Mouse (Mus musculus) heart, adult 18-20 months (tissue): ENCODE measurements around the gene Fam110a. TPM values are rescaled to one million over a fixed set of nuclear protein-coding genes. Genes with fewer than 3 reads are reported as not detected.
"Not testable (repeated sequence)": the region's sequence is repeated elsewhere in the genome, so short reads cannot be mapped to it uniquely, and the experiment has no call there.

Experiments
- DNase-seq, 2 experiments: peaks; one replicate each; pipeline ENCODE4 v3.0.0; 2021 to 2022; ENCODE audit warnings: mixed read lengths in 1 of 2
- total RNA-seq, 2 experiments: library from RNA; stranded (reverse); gene quantifications; 2 replicates each; pipeline ENCODE4 v1.2.3; 2021

The Fam110a gene
- total RNA-seq, 2 experiments from 2014 or later, result 3.4 to 3.7 TPM

DNA sequence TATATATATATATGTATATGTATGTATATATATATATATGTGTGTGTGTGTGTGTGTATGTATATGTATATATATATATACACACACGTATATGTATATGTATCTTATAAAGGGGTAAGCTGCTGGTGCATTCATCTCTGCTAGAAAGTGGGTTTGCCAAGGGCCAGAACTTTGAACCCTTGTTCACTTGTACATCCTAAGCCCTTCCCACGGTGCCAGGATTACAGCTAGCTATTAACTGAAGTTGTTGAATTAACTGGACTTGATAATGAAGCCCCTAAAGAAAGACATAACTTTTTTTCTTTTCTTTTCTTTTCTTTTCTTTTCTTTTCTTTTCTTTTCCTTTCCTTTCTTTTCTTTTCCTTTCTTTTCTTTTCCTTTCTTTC, 17.2 kb upstream of the Fam110a start:
- not testable (repeated sequence) for DNase-seq

DNA sequence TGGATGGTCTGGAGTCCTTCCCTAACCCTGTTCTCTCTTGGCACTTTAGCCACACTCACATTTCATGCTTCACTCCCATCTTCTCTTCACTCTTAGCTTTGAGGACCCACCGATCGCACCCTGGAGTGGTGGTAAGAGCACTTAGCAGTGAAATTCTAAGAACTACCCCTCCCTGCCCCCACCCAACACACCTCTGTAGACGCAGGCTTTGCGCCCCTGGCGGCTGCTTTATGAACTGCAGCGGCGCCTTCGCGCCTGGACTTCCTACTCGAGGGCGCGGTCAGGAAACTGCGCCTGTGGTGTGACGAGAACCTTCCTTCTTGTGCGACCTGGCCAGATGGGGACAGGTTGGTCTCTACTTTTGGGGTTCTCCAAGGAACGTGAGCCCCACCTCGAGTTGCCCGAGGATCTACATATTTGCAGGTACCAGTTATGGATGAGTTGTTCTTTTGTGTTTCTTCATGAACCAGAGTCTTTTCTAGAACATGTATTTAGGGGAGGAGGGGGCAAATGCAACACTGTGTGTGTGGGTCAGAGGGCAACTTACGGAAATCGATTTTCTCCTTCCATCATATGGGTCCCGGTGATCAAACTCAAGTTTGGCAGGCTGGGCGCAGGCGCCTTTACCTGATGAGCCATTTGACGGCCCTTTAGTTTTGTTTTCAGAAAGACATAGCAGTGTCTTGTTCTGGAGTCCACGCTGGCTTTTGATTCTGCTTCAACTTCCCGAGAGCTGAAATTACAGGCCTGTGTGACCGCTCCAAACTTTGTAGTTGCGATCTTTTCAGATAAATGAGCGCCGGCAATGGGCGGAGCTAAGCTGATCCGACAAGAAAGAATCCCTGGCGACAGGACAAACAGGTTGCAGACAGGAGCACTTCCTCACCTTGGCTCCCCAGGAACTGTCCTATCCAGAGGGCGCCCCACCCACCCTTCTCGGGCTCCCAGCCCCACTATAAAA, 16.5 kb upstream of the Fam110a start, which contains the start of gene Slc52a3:
TSS of gene Slc52a3 (plus strand) at position 283 of the 961 bp plus-strand sequence.
- peak; percentile 88 to 95 for DNase-seq

DNA sequence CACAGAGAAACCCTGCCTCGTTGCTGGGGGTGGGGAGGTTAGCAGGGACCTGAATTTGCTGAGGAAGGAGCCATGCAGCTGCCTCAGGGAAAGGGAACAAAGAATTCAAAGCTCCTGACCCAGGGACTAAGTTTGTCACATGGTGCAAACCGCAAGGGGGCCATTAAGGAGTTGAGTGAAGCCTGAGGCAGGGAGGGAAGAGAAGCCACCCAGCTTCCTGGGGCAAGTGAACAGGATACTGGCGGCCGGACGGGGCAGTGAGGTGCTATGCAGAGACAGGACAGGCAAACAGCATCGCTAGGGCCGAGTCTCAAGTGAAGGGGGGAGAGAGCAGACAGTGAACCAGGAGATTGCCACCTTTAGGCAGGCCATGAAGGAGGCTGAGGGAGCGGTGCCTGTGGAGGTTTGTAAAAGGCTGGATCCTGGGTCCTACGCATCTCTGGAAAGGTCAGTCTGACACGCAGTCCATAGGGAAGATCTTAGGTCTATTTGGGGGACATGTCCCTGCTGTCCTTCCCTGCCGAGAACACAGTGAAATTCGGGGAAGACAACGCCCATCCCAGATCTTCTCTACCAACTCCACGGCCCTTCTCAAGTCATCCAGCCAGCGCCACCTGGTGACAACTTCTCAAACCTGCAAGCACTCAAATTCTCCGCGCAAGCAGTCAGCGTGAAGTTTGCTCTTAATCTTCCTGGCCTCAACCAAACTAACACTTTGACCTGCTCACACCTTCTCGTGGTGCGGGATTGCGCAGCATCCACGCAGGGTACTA, 14.5 kb upstream of the Fam110a start:
- peak; percentile 80 to 92 for DNase-seq

DNA sequence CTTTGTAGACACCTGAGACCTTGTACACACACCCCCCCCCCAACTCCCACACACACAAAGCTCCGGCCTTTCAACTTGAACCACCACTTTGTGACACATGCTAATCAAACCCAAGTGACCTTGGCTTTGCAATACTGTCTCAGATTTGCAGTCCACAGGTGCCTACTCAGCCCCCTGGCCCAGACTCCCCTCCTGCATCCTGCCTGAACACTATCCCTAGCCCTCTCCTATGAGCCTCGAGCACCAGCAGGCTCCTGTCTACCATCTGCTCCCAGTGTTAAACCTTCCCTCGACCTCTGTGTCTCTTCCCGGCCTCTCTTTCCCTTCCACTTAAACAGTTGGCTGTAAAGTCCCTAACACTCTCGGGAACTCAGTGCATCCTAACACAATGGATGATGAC, 11.4 kb upstream of the Fam110a start:
- DNase-seq, result no peak

DNA sequence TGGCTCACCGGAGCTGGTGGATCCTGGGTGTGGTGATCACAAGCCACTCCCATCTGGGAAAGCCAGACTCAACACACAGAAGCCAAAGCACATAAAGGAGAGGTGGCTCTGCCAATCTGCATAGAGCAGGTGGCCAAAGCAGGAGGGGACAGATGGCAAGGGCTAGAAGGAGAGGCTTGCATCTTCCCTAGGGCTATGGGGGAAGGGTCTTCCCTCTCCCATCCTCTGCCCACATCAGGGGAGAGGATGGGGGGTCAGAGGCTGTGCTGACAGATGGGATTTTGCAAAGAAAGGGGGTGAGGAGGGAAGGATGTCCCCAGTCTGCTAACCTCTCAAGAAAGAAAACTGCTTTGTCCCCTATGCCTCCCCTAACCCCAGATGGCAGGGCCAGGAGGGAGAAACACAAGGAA, 11.0 kb upstream of the Fam110a start:
- DNase-seq, result no peak

DNA sequence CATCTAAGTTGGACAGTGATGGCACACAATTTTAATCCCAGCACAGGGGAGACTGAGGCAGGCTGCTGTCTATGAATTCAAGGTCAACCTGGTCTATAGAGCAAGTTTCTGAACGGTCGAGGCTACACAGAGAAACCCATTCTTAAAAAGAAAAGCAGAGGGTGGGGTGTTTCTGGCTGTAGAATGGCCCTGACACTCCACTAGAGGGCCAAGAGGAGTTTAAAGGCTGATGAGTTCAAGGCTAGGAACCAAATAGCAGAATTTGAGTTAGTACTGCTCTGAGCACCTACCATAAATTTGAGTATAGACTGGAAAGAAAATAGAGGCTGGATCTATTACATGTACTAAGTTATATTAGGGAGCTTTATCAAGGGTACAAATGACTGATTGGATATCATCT, 9.0 kb upstream of the Fam110a start:
- no peak for DNase-seq

DNA sequence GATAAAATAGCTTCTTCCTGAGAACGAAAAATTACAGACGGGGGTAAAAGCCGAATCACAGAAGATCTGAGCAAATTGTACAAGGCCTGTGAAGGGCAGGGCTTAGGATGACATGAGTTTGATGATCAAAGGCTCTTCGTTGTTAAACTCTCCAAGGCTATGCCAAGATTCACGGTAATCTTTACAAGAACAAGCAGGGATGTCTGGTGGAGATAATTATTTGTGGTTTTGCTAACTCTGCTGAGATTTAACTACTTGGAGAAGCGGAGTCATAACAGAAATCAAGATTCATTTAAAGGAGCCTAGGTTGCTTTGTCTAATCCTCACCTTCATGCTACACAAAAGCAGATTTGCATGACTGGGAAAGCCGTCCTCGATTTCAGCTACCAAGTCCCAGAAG, 6.9 kb upstream of the Fam110a start:
- DNase-seq, result no peak

DNA sequence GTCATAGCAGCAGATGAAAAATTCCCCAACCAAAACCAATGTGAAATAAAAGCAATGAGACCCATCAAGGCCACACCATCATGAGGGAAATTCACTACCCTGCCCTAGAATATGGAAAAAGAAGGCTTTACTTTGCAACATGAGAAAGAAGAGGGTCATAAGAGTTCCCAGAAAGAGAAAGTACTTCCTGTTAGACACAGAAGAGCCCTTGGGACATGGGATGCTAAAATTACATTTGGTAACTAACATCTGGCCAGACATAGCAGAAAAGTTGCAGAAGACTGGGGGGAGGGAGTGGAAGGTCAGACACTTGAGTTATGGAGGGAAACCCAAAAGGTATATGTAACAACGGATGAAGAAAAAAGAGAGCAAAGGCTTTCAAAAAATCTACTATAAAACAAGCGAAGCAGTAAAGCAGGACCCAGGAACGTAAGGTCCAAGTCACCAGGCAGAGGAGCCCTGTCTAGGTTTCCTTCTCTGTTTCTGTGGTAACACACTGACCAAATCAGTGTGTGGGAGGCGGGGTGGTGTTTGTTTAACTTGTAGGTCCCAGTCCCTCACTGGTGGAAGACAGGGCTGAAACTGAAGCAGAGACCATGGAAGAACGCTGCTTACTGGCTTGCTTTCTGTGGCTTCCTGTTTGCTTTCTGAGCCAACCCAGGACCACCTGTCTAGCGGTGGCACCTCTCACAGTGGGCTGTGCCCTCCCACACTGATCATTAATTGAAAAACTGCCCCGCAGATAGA, 5.6 kb upstream of the Fam110a start:
- no peak for DNase-seq

DNA sequence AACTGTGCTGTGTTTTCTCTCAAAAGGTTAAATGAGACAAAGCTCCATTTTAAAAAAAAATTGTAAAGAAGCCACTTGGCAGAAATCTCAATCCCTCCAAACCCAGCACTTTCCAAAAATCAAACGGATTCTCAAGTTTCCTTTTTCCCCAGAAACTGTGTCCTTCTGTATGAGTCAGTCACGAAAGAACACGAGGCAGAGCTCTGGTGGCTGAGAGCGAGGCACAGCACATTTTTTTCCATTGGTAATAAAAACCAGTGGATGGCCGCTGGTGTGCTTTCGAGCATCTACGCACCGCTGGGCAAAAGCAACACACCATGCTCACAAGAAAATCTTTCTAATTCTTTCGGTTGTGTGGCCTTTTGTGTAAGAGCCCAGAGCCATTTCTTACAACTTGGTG, 4.0 kb upstream of the Fam110a start:
- DNase-seq, result no peak

DNA sequence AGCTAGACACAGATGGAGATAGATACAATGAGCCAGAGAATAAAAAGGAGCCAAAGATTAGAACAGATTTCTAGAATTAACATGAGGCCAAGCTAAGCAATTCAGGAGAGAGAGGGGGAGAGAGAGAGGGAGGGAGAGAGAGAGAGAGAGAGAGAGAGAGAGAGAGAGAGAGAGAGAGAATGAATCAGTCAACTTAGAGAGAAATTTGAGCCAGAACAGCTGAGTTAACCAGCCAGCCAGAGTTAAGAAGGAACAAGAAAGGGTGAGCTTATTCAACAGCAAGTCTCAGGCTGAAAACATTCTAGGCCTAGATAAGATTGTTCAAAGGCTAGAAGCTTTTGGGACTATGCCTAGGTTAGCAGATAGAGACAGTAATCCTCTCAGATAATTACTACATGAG, 2.5 kb upstream of the Fam110a start:
- no peak for DNase-seq

DNA sequence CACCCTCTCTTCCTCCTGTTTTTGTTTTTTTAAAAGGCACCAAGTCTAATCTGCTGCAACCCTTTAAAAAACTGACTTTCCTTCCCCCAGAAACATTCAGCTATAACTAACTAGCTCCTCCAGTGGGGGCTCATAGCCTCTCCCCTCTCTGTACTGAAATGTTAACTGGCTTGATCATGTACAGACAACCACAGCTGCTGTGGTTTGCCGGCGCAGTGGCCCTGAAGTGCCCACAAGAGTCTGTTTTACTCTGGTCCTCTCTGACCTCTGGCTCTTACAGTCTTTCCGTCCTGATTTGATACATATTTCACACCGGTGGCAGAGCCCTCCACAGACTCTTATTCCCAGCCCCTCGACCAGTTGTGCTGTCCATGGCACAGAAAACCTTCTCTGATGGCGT, 1.2 kb upstream of the Fam110a start:
- DNase-seq, result no peak

DNA sequence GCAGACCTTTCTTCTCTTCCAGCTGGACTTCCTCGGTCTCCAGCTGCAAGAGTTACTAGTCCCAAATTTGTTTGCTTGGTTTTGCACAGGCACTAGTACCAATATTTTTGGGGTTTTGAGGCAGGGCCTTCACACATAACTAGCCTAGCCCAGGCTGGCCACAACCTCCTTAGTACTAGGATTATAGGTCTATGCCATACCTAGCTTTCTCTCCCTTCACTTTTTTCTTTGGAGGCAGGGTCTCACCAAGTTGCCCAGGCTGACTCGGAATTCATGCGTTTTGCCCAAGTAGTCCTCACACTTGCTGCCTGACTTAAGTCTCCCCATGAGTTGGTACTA, 305 bp upstream of the Fam110a start:
- DNase-seq, result no peak

DNA sequence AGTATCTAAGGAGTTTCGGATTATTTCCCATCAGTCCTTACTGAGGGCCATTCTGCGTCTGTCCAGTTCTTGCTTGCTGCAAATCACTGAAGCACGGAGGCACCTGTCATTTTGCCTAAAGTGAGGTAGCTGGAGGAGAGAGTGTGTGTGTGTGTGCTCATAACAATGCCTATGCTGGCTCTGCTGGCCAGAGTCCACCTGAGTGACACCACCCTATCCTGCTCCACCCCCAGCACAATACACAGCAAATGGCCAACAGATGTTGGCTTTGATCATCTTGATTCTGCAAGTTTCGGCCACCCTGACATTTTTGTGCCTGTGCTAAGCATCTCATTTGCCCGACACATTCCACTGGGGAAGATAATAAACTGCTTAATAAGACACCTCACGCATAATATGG, 1.5 kb downstream of the Fam110a start:
- DNase-seq, result peak; percentile 54 to 71

DNA sequence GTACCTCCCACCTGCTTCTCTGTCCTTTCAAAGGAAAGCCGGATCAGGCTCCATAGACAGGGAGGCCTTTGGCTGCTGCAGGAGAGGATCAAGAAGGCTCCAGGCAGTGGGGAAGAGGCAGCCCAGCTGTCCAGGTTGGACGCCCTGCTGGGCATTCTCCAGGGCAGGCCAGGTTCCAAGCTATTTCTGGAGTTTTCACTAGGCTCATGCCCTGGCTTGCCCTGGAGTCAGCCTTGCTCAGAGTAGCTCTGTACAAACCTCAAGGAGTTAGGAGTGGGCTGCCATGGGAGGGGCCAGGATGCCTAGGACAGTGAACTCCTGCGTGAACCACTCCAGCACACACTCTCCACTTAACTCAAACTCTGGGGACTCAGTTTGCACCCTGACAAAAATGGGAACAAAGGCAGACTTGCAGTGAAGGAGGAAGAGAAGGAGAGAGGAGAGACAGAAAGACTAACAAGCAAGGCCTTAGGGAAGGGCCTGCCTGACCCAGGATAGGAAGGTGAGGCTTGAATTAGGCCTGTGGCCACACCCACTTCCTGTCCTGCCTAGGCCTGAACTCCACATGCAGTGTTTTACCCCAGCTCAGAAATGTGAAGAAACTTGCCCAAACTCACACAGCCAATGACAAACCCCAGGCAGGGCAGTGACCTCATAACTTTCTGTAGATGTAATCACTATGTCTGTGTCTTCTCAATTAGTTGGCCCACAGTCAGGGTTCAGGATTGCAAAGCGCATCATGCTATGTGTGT, 2.2 kb downstream of the Fam110a start:
- peak; percentile 73 for DNase-seq

DNA sequence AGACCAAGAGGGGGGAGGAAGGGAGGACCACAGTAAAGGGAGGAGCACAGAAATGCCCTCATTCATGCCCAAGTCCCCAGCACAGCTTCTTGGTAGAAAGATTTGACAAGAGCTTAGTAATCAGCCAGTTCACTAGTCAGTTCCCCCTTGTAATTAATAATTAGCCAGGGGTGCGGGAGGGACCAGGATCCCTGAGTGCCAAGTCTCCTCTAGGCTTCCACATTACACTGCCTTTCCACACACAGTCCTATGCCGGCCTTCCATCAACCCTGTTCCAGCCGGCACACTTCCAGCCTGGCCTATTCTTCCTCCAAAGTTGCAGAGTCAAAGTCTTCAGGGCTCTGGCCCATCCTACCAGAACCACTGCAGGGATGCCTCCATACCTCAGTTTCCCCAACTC, 4.0 kb downstream of the Fam110a start:
- no peak for DNase-seq

DNA sequence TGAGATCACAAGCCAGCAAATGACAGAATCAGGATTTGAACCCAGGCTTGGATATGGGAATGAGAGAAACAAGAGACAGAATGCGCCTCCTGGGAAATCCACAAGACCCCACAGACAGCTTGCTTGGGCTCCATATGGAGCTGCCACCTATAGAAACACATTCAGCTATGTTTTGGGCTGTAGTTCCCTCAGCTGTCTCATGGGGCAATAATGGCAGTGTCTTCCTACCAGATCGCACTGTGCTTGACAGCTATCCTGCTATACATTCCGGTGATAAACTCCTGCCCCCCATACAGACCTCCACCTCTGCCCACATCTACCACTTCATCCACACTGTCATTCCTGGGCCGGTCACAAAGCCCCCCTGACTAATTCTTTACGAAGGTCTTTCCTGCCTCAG, 4.7 kb downstream of the Fam110a start:
- no peak for DNase-seq

DNA sequence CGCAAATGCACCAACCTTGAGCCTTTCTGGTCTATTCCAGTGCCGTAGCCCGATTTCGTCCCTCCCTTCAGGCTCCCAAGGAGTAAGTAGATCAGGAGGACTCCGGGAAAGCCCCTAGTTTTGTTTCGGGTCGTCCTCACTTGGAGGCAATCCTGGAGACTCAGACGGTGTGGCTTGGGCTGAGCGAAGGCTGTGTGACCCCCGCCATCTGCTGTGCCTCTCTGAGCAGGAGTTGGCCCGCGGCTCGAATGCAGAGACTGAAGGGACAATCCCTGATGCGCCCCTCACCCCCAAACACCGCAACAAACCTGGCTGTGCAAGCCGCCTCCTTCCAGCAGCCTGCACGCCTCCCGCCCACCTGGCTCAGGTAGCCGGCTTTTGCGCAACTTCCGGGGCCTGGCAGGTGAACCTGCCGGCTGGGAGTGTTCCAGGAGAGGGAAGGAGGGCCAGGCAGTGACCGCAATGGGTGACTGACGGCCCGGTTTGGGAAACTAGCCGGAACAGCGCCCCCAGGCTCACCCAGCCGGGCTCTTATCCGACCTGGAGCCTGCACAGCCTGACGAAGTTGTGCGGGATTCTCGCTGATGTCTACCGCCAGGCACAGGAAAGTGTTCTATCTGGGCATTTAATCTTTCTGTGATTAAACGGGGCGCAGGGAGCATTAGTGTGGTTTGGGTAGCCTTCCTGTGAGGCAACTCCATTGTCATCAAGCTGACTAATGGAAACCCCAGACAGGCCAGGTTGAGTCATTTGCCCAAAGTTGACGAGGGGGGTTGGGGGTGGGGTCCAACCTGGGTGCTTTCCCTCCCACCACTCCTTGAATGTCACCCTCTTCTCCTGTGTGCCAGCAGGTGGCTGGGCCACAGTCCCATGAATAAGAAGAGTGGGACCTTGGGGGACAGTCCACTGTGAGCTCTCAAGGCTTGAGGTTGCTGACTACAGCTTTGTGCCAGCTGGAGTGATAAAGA, 6.1 kb downstream of the Fam110a start:
- no peak for DNase-seq

DNA sequence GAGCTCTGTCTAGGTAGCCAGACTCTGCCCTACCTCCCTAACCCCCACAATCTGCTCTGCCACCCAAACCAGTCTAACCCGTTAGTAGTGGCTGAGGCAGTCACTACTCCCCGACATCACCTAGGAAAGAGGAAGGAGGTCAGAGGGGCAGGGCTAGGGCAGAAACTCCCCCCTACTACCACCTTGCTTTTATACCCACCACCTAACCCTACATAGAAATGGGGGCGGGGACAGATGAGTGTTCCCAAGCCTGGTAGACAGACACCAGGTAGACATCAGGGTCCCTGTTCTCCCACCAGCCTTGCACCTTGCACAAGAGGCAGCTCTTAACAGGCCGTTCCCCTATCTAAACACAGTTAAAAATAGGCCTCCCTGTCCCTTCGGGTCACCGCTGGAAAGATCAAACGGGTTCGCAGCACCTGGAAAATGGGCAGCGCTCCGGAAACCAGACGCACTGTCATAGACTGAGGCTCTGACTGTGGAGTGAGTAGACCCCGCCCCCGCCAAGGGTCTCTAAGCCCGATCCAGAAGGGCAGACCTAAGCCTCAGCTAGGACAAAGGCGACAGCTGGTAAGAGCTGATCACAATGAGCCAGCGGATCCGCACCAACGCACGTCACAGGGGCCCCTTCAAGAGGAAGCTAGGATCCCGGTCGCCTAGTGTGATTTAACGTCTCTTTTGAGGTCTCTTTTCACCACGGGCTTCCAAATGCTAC, 7.0 kb downstream of the Fam110a start:
- peak in 1 of 2 experiments; percentile 57 for DNase-seq

DNA sequence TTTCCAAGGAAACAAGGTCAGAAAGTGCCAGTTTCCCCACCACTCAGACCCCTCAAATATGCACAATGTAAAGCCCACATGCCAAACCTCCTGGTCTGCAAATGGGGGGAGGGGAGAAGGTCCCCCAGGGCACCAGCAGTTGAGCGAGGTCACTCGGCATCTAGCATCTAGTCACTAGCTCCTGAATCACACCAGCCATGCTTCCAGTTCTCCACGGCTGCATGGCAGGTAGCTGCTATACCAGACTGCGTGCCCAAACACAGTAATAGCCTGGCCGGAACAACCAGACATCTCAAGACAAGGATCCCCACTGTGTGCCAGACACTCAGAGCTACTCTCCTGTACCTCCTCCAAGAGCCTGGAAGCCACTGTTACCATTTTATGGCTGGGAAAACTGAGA, 8.3 kb downstream of the Fam110a start:
- DNase-seq, result no peak
